Mouse (Mus musculus) bone marrow macrophage, adult 2 months (primary cell): ENCODE data around the gene Cmtm4. TPM values are rescaled to one million over a fixed set of nuclear protein-coding genes. Genes with fewer than 3 reads are reported as not detected.

Source experiments
- H3K27ac ChIP-seq: 2 replicates; pipeline ENCODE4 v1.5.1; 2012; ENCODE audit warnings: low read depth, low read length; ENCODE audit not compliant: insufficient read depth
- H3K4me1 ChIP-seq: 2 replicates; pipeline ENCODE4 v1.6.1; 2012; ENCODE audit warnings: low read length; ENCODE audit not compliant: control insufficient read depth, insufficient read depth
- H3K4me3 ChIP-seq: 2 replicates; pipeline ENCODE4 v1.5.1; 2012; ENCODE audit warnings: mild to moderate bottlenecking, low read length, moderate library complexity; ENCODE audit not compliant: insufficient read depth
- CTCF ChIP-seq: IDR thresholded peaks from 2 replicates; pipeline ENCODE4 v1.5.1; 2012; ENCODE audit warnings: low read depth, mild to moderate bottlenecking, low read length, moderate library complexity
- POLR2A ChIP-seq: IDR thresholded peaks from 2 replicates; pipeline ENCODE4 v1.6.1; 2012; ENCODE audit warnings: mild to moderate bottlenecking, low read depth, low read length, borderline replicate concordance
- polyA plus RNA-seq: library from polyadenylated mRNA; stranded (reverse); fragments of >200 nt; gene quantifications from 2 replicates; pipeline ENCODE4 v1.2.4, GENCODE M21; 2012; ENCODE audit not compliant: missing spikeins, insufficient read depth, insufficient read length

Gene Cmtm4
- polyA plus RNA-seq, 1 experiment = 12.3 TPM

- TF ChIP-seq CTCF = no peak
- no peak for TF ChIP-seq POLR2A
- peak overlapping the region; percentile 94 for H3K4me3 ChIP-seq
- H3K4me1 ChIP-seq = peaks cover 14% of the 10 kb centered on the region
- H3K27ac ChIP-seq = 0 out of 2 replicates have a peak overlapping the region, but pooled peaks have one; percentile 5
Observed at GRCm38 (mm10) chr8:104394801-104395702, 555 bp downstream of the Cmtm4 start.

- H3K27ac ChIP-seq = no peak overlapping the region
- H3K4me3 ChIP-seq = no peak overlapping the region
- no peak for TF ChIP-seq CTCF
- TF ChIP-seq POLR2A = no peak
- H3K4me1 ChIP-seq = peaks cover 14% of the 10 kb centered on the region
Observed at GRCm38 (mm10) chr8:104393767-104394166, 1.8 kb downstream of the Cmtm4 start.

GRCm38 (mm10) chr8:104393139-104393538 lies 2.5 kb downstream of the Cmtm4 start:
- no peak for TF ChIP-seq POLR2A
- no peak for TF ChIP-seq CTCF
- H3K4me1 ChIP-seq = peaks cover 14% of the 10 kb centered on the region
- no peak overlapping the region for H3K4me3 ChIP-seq
- H3K27ac ChIP-seq = no peak overlapping the region

DNA sequence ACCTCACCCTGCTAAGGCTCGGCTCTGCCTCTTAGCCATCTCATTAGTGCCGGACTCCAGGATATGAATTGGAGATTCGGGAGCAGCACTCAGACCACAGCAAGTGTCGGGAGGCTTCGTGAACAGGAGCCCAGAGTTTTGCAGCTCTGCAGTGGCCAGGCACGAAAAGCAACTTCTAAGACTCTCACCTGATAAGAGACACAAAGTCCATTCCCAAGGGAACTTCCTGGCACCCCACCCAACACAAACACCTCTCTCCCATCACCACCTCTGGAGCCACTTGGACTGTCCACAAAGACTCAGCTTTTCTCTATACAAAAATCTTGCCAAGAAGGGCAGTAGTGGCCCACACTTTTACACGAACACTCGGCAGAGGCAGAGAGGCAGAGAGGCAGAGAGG lies 5.4 kb downstream of the Cmtm4 start:
- no peak overlapping the region for H3K27ac ChIP-seq
- no peak for TF ChIP-seq CTCF
- no peak for TF ChIP-seq POLR2A
- H3K4me3 ChIP-seq = no peak overlapping the region

DNA sequence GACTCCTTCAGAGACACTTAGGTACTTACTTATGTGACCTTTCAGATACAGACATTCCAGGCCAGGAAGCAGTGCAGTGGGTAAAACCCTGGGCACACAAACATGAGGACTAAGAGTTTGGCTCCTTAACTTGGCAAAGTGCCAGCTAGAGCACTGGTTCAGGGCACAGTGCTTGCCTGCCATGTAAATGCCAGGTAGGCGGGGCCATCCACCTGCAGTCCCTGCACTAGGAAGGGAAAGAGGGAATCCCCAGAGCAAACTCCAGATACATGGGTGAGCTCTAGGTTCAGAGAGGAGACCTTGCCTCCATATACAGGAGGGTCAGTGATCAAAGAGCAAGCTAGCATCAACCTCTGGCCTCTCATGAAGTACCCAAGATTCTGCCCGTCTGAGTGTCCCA lies 7.6 kb downstream of the Cmtm4 start:
- no peak overlapping the region for H3K4me3 ChIP-seq
- TF ChIP-seq CTCF (no peak), POLR2A (no peak)
- peaks cover 27% of the 10 kb centered on the region for H3K4me1 ChIP-seq
- no peak overlapping the region for H3K27ac ChIP-seq

More for the DNA sequence above, 5.4 kb downstream of the Cmtm4 start:
- peaks cover 26% of the 10 kb centered on the region for H3K4me1 ChIP-seq

- Histone ChIP-seq H3K4me1 (peaks cover 31% of the 10 kb centered on the region), H3K4me3 (no peak overlapping the region), H3K27ac (no peak overlapping the region)
- TF ChIP-seq POLR2A (no peak), CTCF (no peak)
Observed at GRCm38 (mm10) chr8:104387501-104387900, 8.1 kb downstream of the Cmtm4 start.

GRCm38 (mm10) chr8:104386693-104387092 lies 8.9 kb downstream of the Cmtm4 start:
- no peak for TF ChIP-seq CTCF
- no peak for TF ChIP-seq POLR2A
- H3K4me3 ChIP-seq = no peak overlapping the region
- no peak overlapping the region for H3K27ac ChIP-seq
- H3K4me1 ChIP-seq = peaks cover 32% of the 10 kb centered on the region

DNA sequence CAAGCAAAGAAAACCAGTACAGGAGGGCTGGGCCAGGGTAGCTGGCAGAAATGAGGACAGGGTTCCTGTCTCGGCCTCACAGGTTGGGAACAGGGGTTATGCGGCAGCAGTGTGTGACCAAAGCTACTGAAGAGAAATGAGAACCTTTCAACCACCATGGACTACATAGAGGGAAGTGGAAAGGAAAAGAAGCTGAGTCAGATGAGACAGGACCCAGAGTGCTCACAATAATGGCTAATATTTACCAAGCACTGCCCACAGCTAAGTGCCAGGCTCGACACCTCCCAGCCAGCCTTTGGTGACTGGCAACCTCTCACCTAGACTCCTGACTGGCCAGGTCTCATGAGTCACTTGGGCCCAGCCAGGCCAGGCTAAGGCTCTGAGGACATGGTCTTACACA lies 11.6 kb downstream of the Cmtm4 start:
- Histone ChIP-seq H3K4me1 (peaks cover 32% of the 10 kb centered on the region), H3K4me3 (peak overlapping the region; percentile 40), H3K27ac (peak overlapping the region; percentile 82)
- TF ChIP-seq CTCF (no peak), POLR2A (no peak)

DNA sequence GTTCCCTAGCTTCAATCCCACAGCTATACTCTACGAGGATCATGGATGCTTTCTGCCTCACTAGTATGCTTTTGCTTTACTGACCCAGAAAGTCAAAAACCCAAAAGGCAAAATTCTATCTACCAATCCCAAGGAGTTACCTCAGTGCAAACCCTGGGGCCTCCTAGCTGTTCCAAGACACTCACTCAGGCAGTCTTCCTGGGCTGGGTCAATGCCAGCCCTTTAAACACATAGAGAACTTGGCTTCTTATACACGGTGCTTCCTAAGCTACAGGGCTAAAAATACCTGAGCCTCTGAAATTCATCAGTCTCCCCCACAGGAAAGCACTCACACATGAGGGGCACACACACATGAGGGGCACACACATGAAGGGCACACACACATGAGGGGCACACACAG lies 12.3 kb downstream of the Cmtm4 start:
- Histone ChIP-seq H3K4me3 (no peak overlapping the region; the same call in 1 of the 2 replicates), H3K27ac (peak overlapping the region; percentile 82), H3K4me1 (peaks cover 32% of the 10 kb centered on the region)
- no peak for TF ChIP-seq POLR2A
- no peak for TF ChIP-seq CTCF

DNA sequence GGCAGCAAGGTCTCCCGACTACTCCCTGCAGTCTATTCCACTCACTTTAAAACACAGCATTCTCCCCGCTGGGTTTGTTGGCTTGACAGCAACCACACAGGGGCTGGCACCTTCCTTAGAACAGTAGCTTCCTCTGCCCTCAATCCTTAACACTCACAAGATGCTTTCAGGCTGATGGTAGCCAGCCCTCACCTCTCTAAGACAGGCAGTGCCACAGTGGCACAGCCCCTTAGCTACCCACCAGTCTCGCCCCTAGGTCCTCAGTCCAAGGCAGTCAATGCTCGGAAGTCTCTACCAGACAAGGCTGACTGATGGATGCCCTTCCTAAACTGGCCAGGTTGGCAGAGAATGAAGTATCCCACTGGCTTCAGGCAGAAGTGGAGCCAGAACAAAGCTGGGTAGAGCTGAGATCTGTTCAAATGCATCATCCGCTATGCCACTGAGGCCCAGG lies 14.6 kb downstream of the Cmtm4 start:
- no peak for TF ChIP-seq POLR2A
- no peak for TF ChIP-seq CTCF
- Histone ChIP-seq H3K4me1 (peaks cover 31% of the 10 kb centered on the region), H3K4me3 (no peak overlapping the region), H3K27ac (no peak overlapping the region)
